Mouse (Mus musculus) small intestine, adult 10 weeks (tissue): Measurements from ENCODE around the gene Olfr1024. TPM values are rescaled to one million over a fixed set of nuclear protein-coding genes. Genes with fewer than 3 reads are reported as not detected.

Experiments used
- polyA plus RNA-seq: library from polyadenylated mRNA; stranded (reverse); fragments of 350-450 nt; fragmentation: Illumina TruSeq; extraction: RNeasy Lipid Tissue Mini Kit (QIAGEN cat#74804); gene quantifications from one replicate; pipeline ENCODE4 v1.2.3, GENCODE M21; 2014; ENCODE audit warnings: low replicate concordance

Gene Olfr1024
- polyA plus RNA-seq: not detected

DNA sequence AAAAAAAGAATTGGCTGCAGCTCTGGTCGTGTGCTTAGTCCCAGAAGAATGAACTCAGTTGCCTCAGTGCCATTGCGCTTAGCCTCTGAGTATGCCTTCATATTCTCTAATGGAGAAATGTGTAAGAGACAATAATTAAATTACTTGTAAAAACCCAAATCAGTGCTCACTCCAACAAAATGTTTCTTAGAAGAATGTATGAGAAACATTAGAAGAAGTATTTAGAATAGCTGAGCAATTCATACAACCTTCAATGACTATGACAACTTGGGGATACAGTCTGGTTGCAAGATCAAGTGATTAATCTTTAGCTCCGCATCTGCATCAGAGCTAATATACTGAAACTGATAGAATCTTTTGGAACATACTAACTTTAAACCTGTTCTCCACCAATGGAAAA is at the start of gene Olfr1024:
Gene Olfr1024, minus strand, starts transcription at position 101 of the 400 bp plus-strand sequence.

DNA sequence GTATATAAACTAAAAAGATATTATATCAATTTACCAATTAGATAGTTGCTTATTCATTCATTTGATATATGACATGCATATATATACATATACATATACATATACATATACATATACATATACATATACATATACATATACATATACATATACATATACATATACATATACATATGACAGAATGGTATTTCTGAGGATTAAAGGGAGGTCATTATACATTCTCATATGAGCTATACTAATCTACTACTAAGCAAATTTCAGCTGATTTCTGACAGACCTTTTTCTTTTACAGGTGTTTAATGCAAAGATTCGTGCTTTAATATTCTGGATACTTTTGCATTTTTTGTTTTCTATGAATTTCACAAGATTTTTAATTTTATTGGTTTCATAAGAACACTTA is 45.3 kb upstream of the Olfr1024 start, which contains the start of gene Olfr1028:
Gene Olfr1028, plus strand, starts transcription at position 301 of the 400 bp plus-strand sequence.

DNA sequence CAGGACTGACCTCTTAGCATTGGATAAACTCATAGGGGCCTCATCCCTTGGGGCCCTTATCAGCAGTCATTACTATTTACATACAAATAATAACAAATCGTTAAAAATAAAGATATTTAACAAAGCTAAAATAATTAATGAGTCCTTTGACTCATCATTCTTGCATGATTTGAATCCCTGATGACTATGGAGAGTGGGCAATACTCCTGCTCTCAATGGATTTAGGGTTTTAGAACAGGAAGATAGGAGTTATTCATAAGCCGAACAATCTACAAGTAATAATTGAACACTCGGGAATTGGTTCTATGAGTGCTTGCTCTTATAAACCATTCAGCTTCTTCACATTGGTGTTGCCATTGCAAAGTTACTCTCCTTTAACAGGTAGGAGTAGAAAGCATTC is 16.4 kb upstream of the Olfr1024 start, which contains the start of gene Olfr1026:
Gene Olfr1026, plus strand, starts transcription at position 301 of the 400 bp plus-strand sequence.

DNA sequence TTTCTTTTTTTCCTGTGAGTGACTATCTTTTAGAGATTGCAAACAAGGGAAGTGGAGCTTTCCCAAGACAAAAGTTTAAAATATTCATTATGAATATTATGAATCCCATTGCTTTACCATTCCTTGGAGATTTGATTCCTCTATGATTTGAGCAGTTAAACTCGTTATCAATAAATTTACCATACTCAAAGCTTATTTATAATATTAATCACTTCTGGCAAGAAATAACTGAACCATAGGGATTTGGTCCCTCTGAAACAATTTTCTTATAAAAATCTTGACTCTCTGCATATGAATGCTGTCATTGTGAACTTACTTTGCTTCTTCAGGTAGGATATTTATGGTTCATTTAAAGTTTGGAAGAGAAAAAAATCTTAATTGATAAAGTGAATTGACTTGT is 10.0 kb upstream of the Olfr1024 start, which contains the start of gene Olfr1025-ps1:
Gene Olfr1025-ps1, plus strand, starts transcription at position 301 of the 400 bp plus-strand sequence.

DNA sequence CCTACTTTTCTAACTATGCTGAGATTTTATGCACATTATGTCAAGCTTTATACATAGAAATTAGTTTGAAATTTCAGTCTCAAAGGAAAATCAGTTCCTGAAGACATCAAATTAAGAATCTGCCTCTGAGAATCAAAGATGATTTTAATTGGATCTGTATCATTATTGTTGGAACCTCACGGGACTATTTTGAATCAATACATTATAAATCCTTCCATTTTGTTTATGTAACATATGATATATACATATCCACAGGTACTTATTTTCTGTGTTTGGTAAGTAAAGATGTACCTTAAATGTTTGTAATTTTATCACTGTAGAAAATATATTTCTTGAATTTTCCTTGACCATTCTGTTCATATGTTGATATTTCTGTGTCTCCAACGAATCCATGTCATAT is 19.5 kb downstream of the Olfr1024 start, which contains the start of gene Olfr1023:
Gene Olfr1023, plus strand, starts transcription at position 301 of the 400 bp plus-strand sequence.

DNA sequence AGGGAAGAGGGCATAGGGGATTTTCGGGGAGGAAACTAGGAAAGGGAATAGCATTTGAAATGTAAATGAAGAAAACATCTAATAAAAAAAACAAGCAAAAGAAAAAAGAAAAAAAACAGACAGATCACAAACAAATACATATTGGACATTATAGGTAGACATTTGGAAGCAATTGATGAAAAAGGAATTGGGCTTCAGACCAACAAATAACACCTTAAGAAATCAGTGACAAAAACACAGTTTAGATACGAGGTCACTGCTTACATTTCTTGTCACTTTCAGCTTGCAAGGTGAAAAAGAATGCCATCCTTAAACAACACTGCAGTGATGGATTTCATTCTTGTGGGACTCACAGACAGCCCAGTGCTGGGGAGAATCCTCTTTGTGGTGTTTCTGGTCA is 36.6 kb downstream of the Olfr1024 start, which contains the start of gene Olfr1022:
Gene Olfr1022, plus strand, starts transcription at position 301 of the 400 bp plus-strand sequence.

Other genes with a start within 250 kb of the Olfr1024 start
- gene Olfr154, start 240.6 kb downstream of the Olfr1024 start, polyA plus RNA-seq: not detected
- gene Olfr1006, start 226.3 kb downstream of the Olfr1024 start, polyA plus RNA-seq: not detected
- gene Olfr1008, start 215.6 kb downstream of the Olfr1024 start, polyA plus RNA-seq: not detected
- not detected for gene Olfr1009, start 189.6 kb downstream of the Olfr1024 start, polyA plus RNA-seq
- not detected for gene Olfr1012, start 142.3 kb downstream of the Olfr1024 start, polyA plus RNA-seq
- gene Olfr1013, start 138.0 kb downstream of the Olfr1024 start, polyA plus RNA-seq: not detected
- not detected for gene Olfr1014, start 132.3 kb downstream of the Olfr1024 start, polyA plus RNA-seq
- gene Olfr1015, start 123.0 kb downstream of the Olfr1024 start, polyA plus RNA-seq: not detected
- not detected for gene Olfr1016, start 102.5 kb downstream of the Olfr1024 start, polyA plus RNA-seq
- gene Olfr1018, start 86.6 kb downstream of the Olfr1024 start, polyA plus RNA-seq: not detected
- gene Olfr1019, start 59.6 kb downstream of the Olfr1024 start, polyA plus RNA-seq: not detected
- gene Olfr1020, start 58.0 kb downstream of the Olfr1024 start, polyA plus RNA-seq: not detected
- gene Olfr1022, start 36.5 kb downstream of the Olfr1024 start, polyA plus RNA-seq: not detected
- not detected for gene Olfr1023, start 19.4 kb downstream of the Olfr1024 start, polyA plus RNA-seq
- not detected for gene Olfr1025-ps1, start 10.1 kb upstream of the Olfr1024 start, polyA plus RNA-seq
- not detected for gene Olfr1026, start 16.5 kb upstream of the Olfr1024 start, polyA plus RNA-seq
- gene Olfr1028, start 45.4 kb upstream of the Olfr1024 start, polyA plus RNA-seq: not detected
- not detected for gene Olfr1029, start 68.8 kb upstream of the Olfr1024 start, polyA plus RNA-seq
- gene Olfr1030, start 74.2 kb upstream of the Olfr1024 start, polyA plus RNA-seq: not detected
- gene Olfr1031, start 85.3 kb upstream of the Olfr1024 start, polyA plus RNA-seq: not detected
- not detected for gene Olfr1032, start 100.5 kb upstream of the Olfr1024 start, polyA plus RNA-seq
- gene Olfr1033, start 115.6 kb upstream of the Olfr1024 start, polyA plus RNA-seq: 3.2 TPM
- gene Olfr1034, start 140.8 kb upstream of the Olfr1024 start, polyA plus RNA-seq: 0.89 TPM
- gene Olfr1036, start 168.9 kb upstream of the Olfr1024 start, polyA plus RNA-seq: not detected
- not detected for gene Olfr1037, start 182.3 kb upstream of the Olfr1024 start, polyA plus RNA-seq
- not detected for gene Olfr1039, start 230.9 kb upstream of the Olfr1024 start, polyA plus RNA-seq
- gene Olfr1040, start 241.7 kb upstream of the Olfr1024 start, polyA plus RNA-seq: not detected